Comparison of ENCODE assay signal across 20 mouse cellular contexts in genomic region chr9:90240560-90240959, GRCm38 (mm10). TPM values are rescaled to one million over a fixed set of nuclear protein-coding genes. Genes with fewer than 3 reads are reported as not detected.
A peak's percentile ranks its signal among the peaks of the same experiment; 100 is the strongest.
DNase-seq lines count a peak whose midpoint lies in the region; ATAC-seq lines count a peak whose summit lies in the region.
"Had no signal": no experiment of that assay in that cellular context is flagged by ENCODE, and none has a peak within 500 bp of the region (broad histone marks: within the 10 kb centered on the region; RNA-seq: fewer than 3 reads in every experiment).

No protein-coding gene starts in this region.

- no peaks in the 10 kb centered on the region for H3K27me3 ChIP-seq in intestine, embryonic 14.5 days (replicated peaks; ENCODE audit: control insufficient read depth, insufficient read depth, low read length)
- H3K27me3 ChIP-seq in intestine, embryonic 16.5 days (replicated peaks; ENCODE audit: control insufficient read depth, insufficient read depth, low read length), result no peaks in the 10 kb centered on the region
- no peaks in the 10 kb centered on the region for H3K27me3 ChIP-seq in hindbrain, embryonic 15.5 days
- no peaks in the 10 kb centered on the region for H3K27me3 ChIP-seq in neural tube, embryonic 14.5 days (ENCODE audit: control insufficient read depth, insufficient read depth, low read length)
- H3K27me3 ChIP-seq: embryonic facial prominence, embryonic 12.5 days; heart, embryonic 15.5 days; midbrain, embryonic 15.5 days had no signal

- peaks cover 9% of the 10 kb centered on the region; the same call in 1 of the 2 replicates for H3K36me3 ChIP-seq in intestine, embryonic 14.5 days (ENCODE audit: control insufficient read depth, insufficient read depth, low read length)
- H3K36me3 ChIP-seq in intestine, embryonic 16.5 days (ENCODE audit: control insufficient read depth, insufficient read depth, low read length), result peaks cover 5% of the 10 kb centered on the region; the same call in 1 of the 2 replicates
- 0 out of 2 replicates have a peak, but pooled peaks cover 9% of the 10 kb centered on the region for H3K36me3 ChIP-seq in hindbrain, embryonic 15.5 days
- H3K36me3 ChIP-seq in neural tube, embryonic 14.5 days (ENCODE audit: control insufficient read depth, insufficient read depth, low read length), result no peaks in the 10 kb centered on the region
- H3K36me3 ChIP-seq: G1E; midbrain, embryonic 15.5 days had no signal

- H3K27ac ChIP-seq in intestine, embryonic 14.5 days (ENCODE audit: low read depth), result no peak overlapping the region
- H3K27ac ChIP-seq in intestine, embryonic 16.5 days (ENCODE audit: low read length), result no peak overlapping the region
- no peak overlapping the region for H3K27ac ChIP-seq in hindbrain, embryonic 15.5 days (replicated peaks)
- no peak overlapping the region for H3K27ac ChIP-seq in neural tube, embryonic 14.5 days (ENCODE audit: low read depth, low read length)
- H3K27ac ChIP-seq: embryonic facial prominence, embryonic 12.5 days; heart, embryonic 15.5 days; midbrain, embryonic 15.5 days had no signal

- ATAC-seq in intestine, embryonic 14.5 days (replicated peaks; ENCODE audit: low FRiP score, low TSS enrichment, low read depth), result 0 out of 2 replicates have a peak, but pooled peaks have one; percentile 56
- ATAC-seq in intestine, embryonic 16.5 days, result no peak
- ATAC-seq in hindbrain, embryonic 15.5 days (ENCODE audit: low FRiP score, low read depth), result 0 out of 2 replicates have a peak, but pooled peaks have one; percentile 60
- peak; percentile 42; the same call in 1 of the 2 replicates for ATAC-seq in neural tube, embryonic 14.5 days (ENCODE audit: low read depth)
- no peak for ATAC-seq in CD4-positive, CD25-positive, alpha-beta regulatory T cell, adult 4 months
- ATAC-seq in erythroblast, adult 5-6 weeks (replicated peaks; ENCODE audit: low FRiP score, poor library complexity, severe bottlenecking), result no peak
- ATAC-seq: lung, postnatal 0 days; midbrain, embryonic 15.5 days had no signal

- H3K9me3 ChIP-seq in intestine, embryonic 14.5 days (ENCODE audit: control insufficient read depth, low read length), result no peaks in the 10 kb centered on the region
- H3K9me3 ChIP-seq in intestine, embryonic 16.5 days (ENCODE audit: control insufficient read depth, low read length), result no peaks in the 10 kb centered on the region
- no peaks in the 10 kb centered on the region for H3K9me3 ChIP-seq in hindbrain, embryonic 15.5 days
- no peaks in the 10 kb centered on the region for H3K9me3 ChIP-seq in neural tube, embryonic 14.5 days (ENCODE audit: control insufficient read depth, low read length)
- H3K9me3 ChIP-seq: embryonic facial prominence, embryonic 12.5 days; heart, embryonic 15.5 days; midbrain, embryonic 15.5 days had no signal

- no peaks in the 10 kb centered on the region; the same call in 1 of the 2 replicates for H3K4me1 ChIP-seq in intestine, embryonic 14.5 days (replicated peaks; ENCODE audit: control insufficient read depth, insufficient read depth, low read length)
- H3K4me1 ChIP-seq in intestine, embryonic 16.5 days (ENCODE audit: control insufficient read depth, insufficient read depth, low read length), result no peaks in the 10 kb centered on the region
- H3K4me1 ChIP-seq in hindbrain, embryonic 15.5 days (replicated peaks), result no peaks in the 10 kb centered on the region
- no peaks in the 10 kb centered on the region for H3K4me1 ChIP-seq in neural tube, embryonic 14.5 days (ENCODE audit: control insufficient read depth, insufficient read depth, low read length)
- H3K4me1 ChIP-seq: embryonic facial prominence, embryonic 12.5 days; midbrain, embryonic 15.5 days had no signal

- no peak for DNase-seq in intestine, embryonic 14.5 days (ENCODE audit: low spot score)
- DNase-seq in urinary bladder, postnatal 14 days (ENCODE audit: low spot score), result peak; percentile 36
- no peak for DNase-seq in urinary bladder, postnatal 36 days (ENCODE audit: low spot score in 2 of 2)
- DNase-seq: cerebellum, adult 2 months; heart, adult 18-20 months; kidney, adult 8-10 months; kidney, postnatal 25 days; layer of hippocampus, adult 9-11 months; right cerebral cortex, postnatal 14 days; thymus, postnatal 4 days had no signal

- 58% methylated on average over 4 of the region's 4 CpGs for WGBS in intestine, embryonic 14.5 days
- 56% methylated on average over 4 of the region's 4 CpGs for WGBS in intestine, embryonic 16.5 days
- WGBS in hindbrain, embryonic 15.5 days, result 56% methylated on average over 4 of the region's 4 CpGs
- WGBS in neural tube, embryonic 14.5 days, result 63% methylated on average over 4 of the region's 4 CpGs

- H3K9ac ChIP-seq in intestine, embryonic 14.5 days (ENCODE audit: low read length), result no peak overlapping the region
- H3K9ac ChIP-seq in intestine, embryonic 16.5 days (ENCODE audit: low read depth, low read length), result no peak overlapping the region
- H3K9ac ChIP-seq in hindbrain, embryonic 15.5 days, result no peak overlapping the region
- no peak overlapping the region for H3K9ac ChIP-seq in neural tube, embryonic 14.5 days (replicated peaks; ENCODE audit: low read depth, low read length)
- H3K9ac ChIP-seq: embryonic facial prominence, embryonic 12.5 days; heart, embryonic 15.5 days; midbrain, embryonic 15.5 days had no signal

- no peak overlapping the region for H3K4me3 ChIP-seq in intestine, embryonic 14.5 days (ENCODE audit: low read depth, low read length)
- H3K4me3 ChIP-seq in intestine, embryonic 16.5 days (ENCODE audit: low read length), result no peak overlapping the region
- no peak overlapping the region for H3K4me3 ChIP-seq in hindbrain, embryonic 15.5 days
- H3K4me3 ChIP-seq in neural tube, embryonic 14.5 days (ENCODE audit: low read depth, low read length), result no peak overlapping the region
- H3K4me3 ChIP-seq: embryonic facial prominence, embryonic 12.5 days; heart, embryonic 15.5 days; midbrain, embryonic 15.5 days had no signal

- no peak overlapping the region for H3K4me2 ChIP-seq in intestine, embryonic 14.5 days (ENCODE audit: low read length)
- no peak overlapping the region for H3K4me2 ChIP-seq in intestine, embryonic 16.5 days (ENCODE audit: low read depth, low read length)
- no peak overlapping the region for H3K4me2 ChIP-seq in hindbrain, embryonic 15.5 days
- no peak overlapping the region for H3K4me2 ChIP-seq in neural tube, embryonic 14.5 days (ENCODE audit: low read depth, low read length)
- H3K4me2 ChIP-seq: embryonic facial prominence, embryonic 12.5 days; heart, embryonic 15.5 days; midbrain, embryonic 15.5 days had no signal

RNA-seq across cellular contexts. Expression of gene Tbc1d2b, which starts 30.0 kb away (rescaled TPM):
- 20.2 and 20.9 TPM in 2 replicates for polyA plus RNA-seq in intestine, embryonic 14.5 days (2014; fragmentation: Nextera tagmentation; extraction: Ambion mirVana)
- polyA plus RNA-seq in intestine, embryonic 16.5 days (2015; fragmentation: Nextera tagmentation; extraction: Ambion mirVana), result 9.3 and 11.0 TPM in 2 replicates
- 6.2 and 6.7 TPM in 2 replicates for polyA plus RNA-seq in hindbrain, embryonic 15.5 days (2015; fragmentation: Nextera tagmentation; extraction: Ambion mirVana)
- 5.8 and 8.3 TPM in 2 replicates for polyA plus RNA-seq in neural tube, embryonic 14.5 days (2014; fragmentation: Nextera tagmentation; extraction: Ambion mirVana)
- polyA plus RNA-seq in CD4-positive, CD25-positive, alpha-beta regulatory T cell, adult 4 months (2017; shearing (Covaris generic)), result 10 to 100 TPM; 11.3 to 12.1 TPM
- 69.2 and 78.6 TPM in 2 replicates for total RNA-seq in erythroblast, adult 5-6 weeks (2015; ENCODE audit: low replicate concordance)
- 76.9 and 83.4 TPM in 2 replicates for total RNA-seq in erythroblast, adult 5-6 weeks (2017; ENCODE audit: low replicate concordance)

Comparison
In these comparisons a context has a peak if more than half of its experiments do, and no peak if none do; other contexts are left out.
1. ATAC-seq: peak in intestine, embryonic 14.5 days (single experiment), hindbrain, embryonic 15.5 days (single experiment) and neural tube, embryonic 14.5 days (single experiment); none in intestine, embryonic 16.5 days (single experiment), CD4-positive, CD25-positive, alpha-beta regulatory T cell, adult 4 months (single experiment) and erythroblast, adult 5-6 weeks (single experiment).